Mouse (Mus musculus) thymus, postnatal 25 days (tissue): ENCODE measurements around the gene Rnf113a2.

ENCODE experiments used
- DNase-seq: peaks from one replicate; pipeline ENCODE4 v3.0.0; 2022

Rnf113a2 gene

DNA sequence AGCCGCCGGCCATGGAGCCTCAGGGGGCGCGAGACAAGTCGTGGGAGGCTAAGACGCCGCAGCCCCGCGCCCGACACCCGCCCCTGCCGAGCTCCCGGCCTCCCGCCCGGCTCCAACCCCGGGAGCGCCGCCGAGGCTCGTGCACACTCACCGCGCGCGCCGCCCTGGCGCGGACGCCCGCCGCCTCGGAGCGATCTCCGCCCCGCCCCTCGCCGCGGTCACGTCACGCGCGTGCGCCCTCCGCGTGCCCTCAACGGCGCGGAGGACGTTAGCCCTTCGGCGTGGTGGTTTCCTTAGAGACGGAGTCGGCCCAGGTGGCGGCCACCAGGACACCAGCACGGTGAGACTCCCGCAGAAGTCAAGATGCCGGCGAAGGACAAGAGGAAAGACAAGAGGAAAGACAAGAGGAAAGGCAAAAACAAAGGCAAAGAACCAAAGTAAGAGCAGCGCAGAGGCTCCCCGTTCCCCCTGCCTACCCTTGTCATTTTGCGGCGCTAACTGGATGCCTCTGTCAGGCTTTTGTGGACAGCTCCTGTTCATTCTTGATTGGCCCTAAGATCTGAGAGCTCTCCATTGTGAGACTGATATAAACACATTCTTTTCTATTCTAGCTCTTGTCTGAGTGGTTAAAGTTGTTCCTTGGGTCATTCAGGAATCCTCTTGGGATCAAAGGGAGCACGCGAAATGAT is 8.0 kb upstream of the Rnf113a2 start, which contains the start of the genes Entpd5 and Bbof1:
Gene Entpd5, minus strand, starts transcription at position 211 of the 689 bp plus-strand sequence.
Gene Bbof1, plus strand, starts transcription at position 253 of the 689 bp plus-strand sequence.
- peak; percentile 92 for DNase-seq

- no peak for DNase-seq
Observed at GRCm38 (mm10) chr12:84417605-84417922, 568 bp downstream of the Rnf113a2 start.

DNA sequence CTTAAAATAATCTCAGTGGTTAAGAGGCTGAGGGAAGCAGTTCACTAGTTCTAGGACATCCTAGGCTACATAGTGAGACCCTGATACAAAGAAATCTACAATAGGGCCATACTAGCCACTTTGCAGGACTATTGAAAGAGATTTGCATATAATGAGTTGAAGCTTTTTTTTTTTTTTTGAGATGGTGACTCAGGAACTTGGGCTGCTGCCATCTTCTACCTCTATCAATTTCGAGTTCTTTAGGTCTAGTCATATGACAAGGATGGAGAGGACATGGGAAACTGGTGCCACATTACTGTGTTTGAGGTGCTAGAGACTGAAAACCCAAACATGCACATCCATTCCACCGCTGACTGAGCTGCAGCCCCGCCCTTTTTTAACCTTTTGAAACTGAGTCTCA is 7.0 kb downstream of the Rnf113a2 start:
- DNase-seq = no peak

DNA sequence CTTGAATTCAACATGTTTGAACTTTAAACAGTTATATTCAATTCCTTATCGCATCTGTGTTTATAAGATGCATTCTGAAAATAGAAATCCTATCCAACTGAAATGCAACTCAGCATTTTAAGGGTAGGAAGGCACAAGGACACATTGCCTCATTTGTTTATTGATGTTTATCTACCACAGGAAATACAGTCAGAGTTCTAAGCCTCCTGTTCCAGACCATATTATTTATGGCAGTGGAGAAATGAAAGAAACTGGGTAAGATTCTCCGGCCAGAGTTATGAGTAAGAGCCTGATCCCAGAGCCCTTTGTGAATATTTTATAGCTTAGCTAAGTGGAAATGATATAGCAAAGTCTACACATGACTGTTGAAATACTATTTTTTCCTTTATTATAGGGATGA is 12.8 kb downstream of the Rnf113a2 start:
- no peak for DNase-seq

GRCm38 (mm10) chr12:84438697-84439096 is 21.7 kb downstream of the Rnf113a2 start:
- DNase-seq = no peak

GRCm38 (mm10) chr12:84442526-84442925 is 25.5 kb downstream of the Rnf113a2 start:
- no peak for DNase-seq

DNA sequence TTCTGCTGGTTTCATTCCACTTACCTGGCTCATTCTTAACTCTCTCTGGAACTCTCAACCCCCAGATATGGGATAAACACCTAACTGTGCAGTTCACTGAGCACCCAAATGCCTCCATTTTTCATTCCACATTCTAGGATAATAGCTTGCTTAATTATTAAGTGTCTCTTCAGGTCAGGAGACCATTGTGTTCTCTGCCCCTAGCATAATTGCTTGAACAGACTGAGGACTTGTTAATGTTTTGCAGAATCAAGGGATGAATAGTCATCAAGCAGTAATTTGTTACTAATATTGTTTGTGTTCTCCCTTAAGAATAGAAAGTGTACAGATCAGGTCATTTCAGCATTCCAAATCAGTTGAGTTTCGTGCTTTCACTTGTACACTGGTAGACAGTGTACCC is 30.4 kb downstream of the Rnf113a2 start:
- DNase-seq = no peak

GRCm38 (mm10) chr12:84448181-84448580 is 31.2 kb downstream of the Rnf113a2 start:
- DNase-seq = no peak

DNA sequence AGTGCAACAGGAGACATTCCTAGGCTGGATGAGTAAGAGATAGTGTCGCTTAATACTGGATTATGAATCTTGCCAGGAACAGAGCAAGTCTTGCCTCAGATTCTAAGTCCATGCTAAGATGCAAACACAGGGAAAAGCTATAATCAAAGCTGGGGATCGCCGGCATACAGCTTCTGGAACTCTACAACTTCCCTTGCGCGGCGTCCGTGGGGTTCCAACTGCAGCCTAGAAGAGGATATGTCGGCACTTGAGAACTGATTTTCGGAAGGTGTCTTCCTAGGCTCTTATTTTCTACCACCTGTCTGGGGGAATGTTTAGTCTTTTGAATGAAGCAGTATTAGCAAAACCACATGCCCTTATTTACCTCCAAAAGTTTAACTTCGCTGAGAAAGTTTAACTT is 32.9 kb downstream of the Rnf113a2 start:
- DNase-seq = no peak

GRCm38 (mm10) chr12:84450351-84450717 is 33.3 kb downstream of the Rnf113a2 start:
- DNase-seq = no peak

GRCm38 (mm10) chr12:84450718-84451646 is 34.0 kb downstream of the Rnf113a2 start, which contains the start of the genes Aldh6a1 and Lin52:
TSS of gene Aldh6a1 (minus strand) at chr12:84451004.
TSS of gene Lin52 (plus strand) at chr12:84451422.
- DNase-seq = peak; percentile 94

GRCm38 (mm10) chr12:84451801-84452200 is 34.8 kb downstream of the Rnf113a2 start:
- DNase-seq = no peak

DNA sequence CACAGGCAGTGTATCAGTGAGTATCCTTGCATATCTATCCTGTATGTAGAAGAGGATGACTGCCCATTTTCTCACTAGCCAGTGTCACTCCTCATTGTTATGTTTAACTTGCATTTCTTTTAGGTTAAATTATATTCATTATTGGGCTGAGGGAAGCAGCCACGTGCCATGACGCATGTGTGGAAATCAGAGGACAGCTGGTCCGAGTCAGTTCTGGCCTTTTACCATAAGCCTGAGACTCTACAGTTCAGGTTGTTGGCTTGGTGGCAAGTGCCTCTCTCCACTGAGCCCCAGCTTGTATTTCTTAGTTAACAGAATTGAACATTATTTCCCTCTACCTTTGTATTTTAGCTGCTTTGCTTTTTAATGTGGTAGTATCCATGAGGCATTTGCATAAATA is 39.9 kb downstream of the Rnf113a2 start:
- no peak for DNase-seq

DNA sequence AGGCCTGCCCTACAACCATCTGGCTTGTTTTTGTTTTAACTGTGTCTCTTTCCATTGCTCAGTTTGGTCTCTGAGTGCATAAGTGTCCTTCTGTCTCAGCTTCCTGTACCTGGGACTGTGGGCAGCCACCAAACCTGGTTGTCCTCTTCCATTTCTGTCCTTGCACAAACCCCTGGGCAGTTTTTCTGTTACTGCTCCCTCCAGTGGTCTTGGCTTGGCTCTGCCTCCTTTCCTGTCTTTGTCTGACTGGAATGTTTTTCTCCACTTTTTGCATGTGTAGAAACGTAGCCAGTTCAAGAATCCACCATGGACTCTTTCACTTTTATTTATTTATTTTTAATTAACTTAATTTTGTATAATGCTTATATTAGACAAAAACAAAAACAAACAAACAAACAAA is 42.8 kb downstream of the Rnf113a2 start:
- no peak for DNase-seq

- no peak for DNase-seq
Observed at GRCm38 (mm10) chr12:84461416-84461815, 44.4 kb downstream of the Rnf113a2 start.

DNA sequence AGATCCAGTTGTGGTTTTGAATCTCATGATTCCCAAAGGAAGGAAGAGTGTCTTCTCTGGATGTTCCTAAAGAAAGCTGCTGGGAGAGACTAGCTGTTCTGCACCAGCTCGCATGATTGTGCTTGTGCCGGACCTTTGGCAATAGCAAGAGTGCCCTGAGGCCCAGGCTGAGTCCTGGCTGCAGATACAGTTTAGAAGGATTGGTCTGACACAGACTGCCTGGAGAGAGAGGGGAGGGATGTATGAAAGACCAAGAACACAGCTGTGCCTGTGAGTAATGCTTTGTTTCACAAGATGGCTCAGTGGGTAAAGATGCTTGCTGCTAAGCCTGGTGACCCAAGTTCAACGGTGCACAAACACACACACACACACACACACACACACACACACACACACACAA is 45.9 kb downstream of the Rnf113a2 start:
- DNase-seq = no peak
